Mouse (Mus musculus) embryo, embryonic 9.5 days (tissue): ENCODE data around the gene Adprh.

Source experiments
- DNase-seq: peaks from one replicate; pipeline ENCODE4 v3.0.0-alpha.2; 2017; ENCODE audit errors: extremely low spot score

The Adprh gene

DNA sequence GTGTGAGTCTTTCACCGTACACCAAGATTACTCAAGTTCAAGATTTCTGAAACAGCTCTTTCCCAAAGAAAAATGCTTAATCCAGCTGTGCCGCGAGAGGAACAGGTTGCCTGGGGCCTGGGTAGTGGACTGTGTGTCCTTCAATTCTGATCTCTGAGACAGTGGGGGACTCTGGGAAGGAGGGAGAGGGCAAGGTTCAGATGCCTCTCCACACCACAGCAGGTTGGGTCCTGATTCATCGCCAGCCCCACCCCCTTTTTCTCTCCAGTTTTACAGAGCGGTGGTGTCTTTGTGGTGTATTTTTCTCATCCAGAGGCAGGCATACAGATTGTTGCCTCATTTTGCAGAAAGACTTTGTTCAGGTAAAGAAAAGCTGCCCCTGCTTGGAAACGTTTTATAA is 54.2 kb downstream of the Adprh start:
- no peak for DNase-seq

GRCm38 (mm10) chr16:38396155-38396554 is 56.3 kb downstream of the Adprh start:
- DNase-seq = no peak

DNA sequence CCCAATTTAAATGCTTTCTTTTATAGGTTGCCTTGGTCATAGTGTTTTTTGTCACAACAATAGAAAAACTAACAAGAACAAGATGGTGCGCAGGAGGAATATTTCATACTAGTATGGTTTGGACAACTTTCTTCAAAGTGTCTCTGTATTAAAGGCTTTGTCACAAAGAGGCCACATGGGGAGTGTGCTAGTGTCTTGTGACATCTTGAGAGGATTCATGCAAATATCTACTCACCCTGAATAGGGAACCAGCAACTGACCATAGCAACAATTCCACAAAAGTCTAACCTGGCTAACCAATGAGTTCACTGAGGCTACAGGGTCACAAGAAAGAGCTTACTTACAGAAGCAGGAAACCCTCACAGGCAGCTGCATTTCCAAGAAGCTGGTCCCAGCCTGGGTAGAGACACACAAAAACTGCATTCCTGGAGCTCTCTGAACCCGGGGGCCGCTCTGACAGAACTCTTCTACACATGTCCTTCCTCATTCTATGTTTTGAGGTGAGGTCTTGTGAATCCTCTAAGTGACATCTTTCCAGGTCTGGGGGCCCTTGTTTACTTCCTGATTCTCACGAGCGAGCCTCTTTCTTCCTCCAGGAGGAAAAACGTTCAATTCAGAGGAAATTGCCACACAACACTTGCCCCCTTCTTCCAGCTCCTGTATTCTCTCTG is 57.3 kb downstream of the Adprh start:
- no peak for DNase-seq

GRCm38 (mm10) chr16:38394191-38394618 is 58.3 kb downstream of the Adprh start:
- DNase-seq = no peak
